Mouse (Mus musculus) subcutaneous adipose tissue, adult 2 months (tissue): ENCODE results near the gene Lrguk. TPM values are rescaled to one million over a fixed set of nuclear protein-coding genes. Genes with fewer than 3 reads are reported as not detected.

Source experiments
- polyA plus RNA-seq: library from polyadenylated mRNA; depleted of rRNA; stranded (reverse); fragments of >200 nt; gene quantifications from 2 replicates; pipeline ENCODE4 v1.2.3, GENCODE M21; 2012; ENCODE audit warnings: low replicate concordance; rRNA removed

The Lrguk gene
- 0.03 and 0.39 TPM in 2 replicates for polyA plus RNA-seq

DNA sequence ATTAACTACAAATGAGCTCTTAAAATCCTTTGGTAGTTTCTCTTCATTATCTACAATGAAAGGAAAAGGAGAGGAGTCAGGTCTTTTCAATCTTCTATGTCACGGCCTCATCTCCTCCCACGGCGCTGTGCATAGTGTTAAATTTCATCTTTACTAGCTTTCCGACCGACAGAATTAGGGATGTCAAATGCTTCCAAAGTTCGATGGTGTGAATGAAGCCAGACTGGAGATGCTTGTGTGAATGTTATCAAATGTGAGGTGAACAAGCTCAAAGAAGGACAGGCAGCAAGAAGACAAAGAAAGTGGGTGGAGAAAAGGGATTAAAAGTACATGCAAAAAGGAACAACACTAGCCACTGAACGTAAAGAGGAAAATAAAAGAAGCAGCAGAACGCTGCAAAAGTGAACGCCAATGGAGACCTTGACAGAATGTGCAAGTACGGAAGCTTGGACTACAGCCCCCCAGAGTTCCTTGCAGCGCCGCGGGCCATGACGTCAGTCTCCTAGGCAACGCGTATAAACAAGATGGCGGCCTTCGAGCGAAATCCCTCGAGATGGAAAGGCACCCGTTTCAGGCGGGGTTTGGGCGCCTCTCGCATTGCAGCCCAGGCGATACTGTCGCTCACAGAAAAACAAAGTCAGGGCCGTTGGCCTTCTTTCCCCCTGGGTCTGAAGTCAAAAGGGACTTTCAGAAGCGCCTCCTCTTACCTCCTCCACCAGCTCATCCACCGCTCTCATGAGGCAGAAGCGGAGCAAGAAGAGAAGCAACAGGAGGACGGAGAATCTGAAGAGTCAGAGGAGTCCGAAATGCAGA lies at the start of gene Lrguk:
Gene Lrguk, plus strand, starts transcription at position 516 of the 813 bp plus-strand sequence.

GRCm38 (mm10) chr6:34176864-34177247 lies 147.6 kb downstream of the Lrguk start, which contains the start of gene Slc35b4:
Slc35b4 (minus strand) TSS chr6:34177111.

Other genes with a start within 250 kb of the Lrguk start
- 48.2 and 53.9 TPM in 2 replicates for gene Slc35b4, start 147.7 kb downstream of the Lrguk start, polyA plus RNA-seq